Mouse (Mus musculus): ENCODE measurements around the gene Cbx4.

DNA sequence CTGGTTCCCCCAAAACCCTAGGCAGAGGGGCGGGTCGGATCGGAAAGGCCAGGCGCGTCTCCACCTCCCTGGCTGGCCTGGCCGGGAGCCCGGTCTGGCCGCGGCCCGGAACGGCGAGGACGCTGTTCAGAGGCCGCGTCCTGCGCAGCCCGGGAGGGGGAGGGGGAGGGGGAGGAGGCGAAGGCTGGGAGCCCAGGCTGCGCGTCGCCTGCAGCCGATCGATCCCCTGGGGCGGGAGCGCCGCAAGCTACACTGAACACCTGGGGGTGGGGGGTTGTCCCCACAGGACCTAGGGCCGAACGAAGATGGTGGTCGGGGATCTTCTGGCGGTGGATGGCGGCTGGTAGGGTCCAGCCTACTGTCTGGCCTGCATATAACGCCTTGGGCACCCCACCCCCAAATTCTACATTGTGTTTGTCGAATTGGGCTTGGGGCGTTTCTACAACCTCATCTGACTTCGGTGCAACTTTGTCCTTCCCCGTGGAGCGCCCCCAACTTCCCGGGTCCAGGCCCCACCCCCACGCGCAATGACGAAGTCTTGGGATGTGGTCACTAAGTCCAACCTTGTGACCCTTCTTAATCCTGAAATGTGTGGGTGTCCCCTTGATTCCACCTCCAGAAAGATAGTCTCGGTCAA, 5.1 kb upstream of the Cbx4 start:
- no peak for TF ChIP-seq CTCF (IDR thresholded peaks at IDR 0.05)
- no peak for TF ChIP-seq EP300 (IDR thresholded peaks at IDR 0.05)

Data from lung, postnatal 0 days (tissue).